Mouse (Mus musculus): ENCODE measurements at regions not wholly inside any gene's neighbourhood (a gene's known extent, or its start where the extent isn't known, plus 50 kb on each side); places are given as distances from the start of the nearest gene placed in this dataset.

GRCm38 (mm10) chr16:87262497-87262896, 91.5 kb upstream of the N6amt1 start:
- no peak for TF ChIP-seq GATA1 (IDR thresholded peaks at IDR 0.05; ENCODE audit: borderline replicate concordance, low read length)
- no peak for TF ChIP-seq FLI1 (IDR thresholded peaks at IDR 0.05; ENCODE audit: low read length)
